Mouse (Mus musculus): ENCODE measurements around the gene Rnf128. TPM values are rescaled to one million over a fixed set of nuclear protein-coding genes. Genes with fewer than 3 reads are reported as not detected.
"Not testable (repeated sequence)": the region's sequence is repeated elsewhere in the genome, so short reads cannot be mapped to it uniquely, and the experiment has no call there.

The Rnf128 gene
- polyA plus RNA-seq, 1 experiment from 2014 or later = 3.6 TPM

DNA sequence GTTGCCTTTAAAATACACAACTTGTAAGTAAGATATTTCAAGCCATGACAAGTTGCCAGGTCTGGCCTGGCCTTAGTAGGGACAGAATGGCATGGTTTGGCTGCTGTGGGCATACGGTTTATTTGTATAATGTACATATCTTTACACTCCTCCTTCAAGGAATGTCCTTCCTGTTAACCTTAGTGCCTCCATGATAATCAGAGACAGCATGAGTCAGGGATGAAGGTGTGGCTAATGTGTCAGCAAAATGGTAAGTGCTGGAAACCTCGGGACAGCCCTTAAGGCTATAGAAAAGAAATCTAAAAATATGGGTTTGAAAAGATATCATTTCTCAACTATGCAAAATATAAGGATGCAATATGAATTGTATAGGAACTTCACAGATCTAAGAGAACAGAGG is 23.6 kb downstream of the Rnf128 start:
- not testable (repeated sequence) for ATAC-seq (ENCODE audit: low FRiP score, low TSS enrichment); H3K4me1 ChIP-seq (ENCODE audit: control insufficient read depth, insufficient read depth, low read length); H3K27me3 ChIP-seq (ENCODE audit: control insufficient read depth, insufficient read depth, low read length); H3K4me2 ChIP-seq (ENCODE audit: low read length); H3K9me3 ChIP-seq (ENCODE audit: control insufficient read depth, low read length); H3K9ac ChIP-seq (replicated peaks; ENCODE audit: low read length); H3K4me3 ChIP-seq (replicated peaks; ENCODE audit: low read depth, low read length); DNase-seq; H3K27ac ChIP-seq (replicated peaks; ENCODE audit: low read depth, low read length); H3K36me3 ChIP-seq (ENCODE audit: control insufficient read depth, insufficient read depth, low read length)
- 72% methylated on average over 2 of the region's 2 CpGs for WGBS

DNA sequence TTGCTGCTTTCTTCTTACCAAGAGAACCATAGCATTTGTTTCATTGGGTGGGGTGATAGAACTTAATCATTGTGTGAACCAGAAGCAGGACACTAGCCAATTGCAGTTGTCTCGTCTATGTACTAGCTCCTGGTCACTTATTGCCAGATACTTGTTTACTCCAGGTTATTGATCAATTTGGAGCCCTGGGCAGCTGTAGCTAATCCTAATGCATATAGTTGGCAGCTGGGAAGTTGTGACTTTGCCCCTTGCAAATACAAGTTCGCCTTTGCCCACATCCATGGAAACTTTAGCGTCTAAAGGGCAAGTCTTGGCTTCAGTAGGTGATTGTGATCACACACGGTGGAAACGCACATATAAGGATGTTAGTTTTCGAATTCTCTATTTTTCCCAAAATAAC is 33.3 kb downstream of the Rnf128 start:
- 84% methylated on average over 6 of the region's 6 CpGs for whole genome bisulfite sequencing
- ATAC-seq (ENCODE audit: low FRiP score, low TSS enrichment) = no peak

DNA sequence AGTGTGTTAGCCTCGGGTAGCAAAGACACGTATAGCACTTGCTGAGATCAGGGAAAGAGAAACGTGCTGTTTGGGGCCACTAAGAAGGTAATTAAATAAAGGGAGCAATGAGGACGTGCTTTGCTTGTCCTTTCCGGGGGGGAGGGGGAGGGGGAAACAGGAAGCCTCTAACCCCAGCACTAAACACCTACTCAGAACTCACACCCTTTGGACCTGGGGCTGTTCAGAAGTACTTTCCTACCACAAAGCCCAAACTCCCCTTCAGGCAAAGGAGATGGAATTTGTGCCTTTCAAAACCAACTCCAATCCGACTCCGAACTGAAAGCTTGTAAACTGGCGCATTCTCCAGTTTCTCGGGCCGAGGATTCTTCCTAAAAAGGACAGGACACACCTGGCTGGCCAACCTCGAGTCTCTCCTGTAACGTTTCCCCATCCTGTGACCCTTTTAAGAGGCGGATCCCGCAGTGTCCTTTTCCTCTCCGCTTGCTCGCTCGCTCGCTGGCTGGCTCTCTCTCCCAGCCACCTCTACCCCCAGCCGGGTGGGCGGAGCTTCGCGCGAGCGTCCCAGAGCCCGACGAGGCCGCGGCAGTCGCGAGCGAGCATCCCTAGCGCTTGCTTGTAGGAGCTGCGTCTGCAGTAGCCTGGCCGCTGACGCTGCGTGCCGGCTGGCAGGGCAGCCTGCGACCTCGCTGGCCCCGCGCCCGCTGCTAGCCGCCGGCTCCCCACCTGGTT is 47.1 kb downstream of the Rnf128 start:
- no peaks in the 10 kb centered on the region for H3K9me3 ChIP-seq (ENCODE audit: control insufficient read depth, low read length)

More for the DNA sequence above, 33.3 kb downstream of the Rnf128 start:
- no peaks in the 10 kb centered on the region for H3K4me1 ChIP-seq (ENCODE audit: control insufficient read depth, insufficient read depth, low read length)
- no peaks in the 10 kb centered on the region for H3K36me3 ChIP-seq (ENCODE audit: control insufficient read depth, insufficient read depth, low read length)
- H3K4me3 ChIP-seq (replicated peaks; ENCODE audit: low read depth, low read length) = no peak overlapping the region
- no peaks in the 10 kb centered on the region; the same call in 1 of the 2 replicates for H3K27me3 ChIP-seq (ENCODE audit: control insufficient read depth, insufficient read depth, low read length)
- H3K9ac ChIP-seq (replicated peaks; ENCODE audit: low read length) = no peak overlapping the region
- H3K9me3 ChIP-seq (ENCODE audit: control insufficient read depth, low read length) = no peaks in the 10 kb centered on the region
- no peak overlapping the region for H3K4me2 ChIP-seq (ENCODE audit: low read length)
- no peak for DNase-seq
- H3K27ac ChIP-seq (replicated peaks; ENCODE audit: low read depth, low read length) = no peak overlapping the region

DNA sequence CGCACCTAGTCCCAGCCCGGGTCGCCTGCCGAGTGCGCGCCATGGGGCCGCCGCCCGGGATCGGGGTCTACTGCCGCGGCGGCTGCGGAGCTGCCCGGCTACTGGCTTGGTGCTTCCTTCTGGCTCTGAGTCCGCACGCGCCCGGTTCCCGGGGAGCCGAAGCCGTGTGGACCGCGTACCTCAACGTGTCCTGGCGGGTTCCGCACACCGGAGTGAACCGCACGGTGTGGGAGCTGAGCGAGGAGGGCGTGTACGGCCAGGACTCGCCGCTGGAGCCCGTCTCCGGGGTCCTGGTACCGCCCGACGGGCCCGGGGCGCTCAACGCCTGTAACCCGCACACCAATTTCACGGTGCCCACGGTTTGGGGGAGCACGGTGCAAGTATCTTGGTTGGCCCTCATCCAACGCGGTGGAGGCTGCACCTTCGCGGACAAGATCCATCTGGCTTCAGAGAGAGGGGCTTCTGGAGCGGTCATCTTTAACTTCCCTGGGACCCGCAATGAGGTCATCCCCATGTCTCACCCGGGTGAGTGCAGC is 47.7 kb downstream of the Rnf128 start:
- Histone ChIP-seq H3K36me3 (ENCODE audit: control insufficient read depth, insufficient read depth, low read length) (no peaks in the 10 kb centered on the region), H3K4me2 (ENCODE audit: low read length) (peak overlapping the region; percentile 68), H3K4me1 (ENCODE audit: control insufficient read depth, insufficient read depth, low read length) (no peaks in the 10 kb centered on the region), H3K27me3 (ENCODE audit: control insufficient read depth, insufficient read depth, low read length) (peaks cover 7% of the 10 kb centered on the region; the same call in 1 of the 2 replicates), H3K27ac (replicated peaks; ENCODE audit: low read depth, low read length) (peak overlapping the region; percentile 52), H3K9me3 (ENCODE audit: control insufficient read depth, low read length) (no peaks in the 10 kb centered on the region), H3K9ac (replicated peaks; ENCODE audit: low read length) (peak overlapping the region; percentile 66), H3K4me3 (replicated peaks; ENCODE audit: low read depth, low read length) (peak overlapping the region; percentile 51)
- ATAC-seq (ENCODE audit: low FRiP score, low TSS enrichment) (peak; percentile 82), DNase-seq (no peak)
- 27% methylated on average over 54 of the region's 54 CpGs for WGBS

More for the DNA sequence above, 47.1 kb downstream of the Rnf128 start:
- peak; percentile 90 for DNase-seq
- H3K27me3 ChIP-seq (ENCODE audit: control insufficient read depth, insufficient read depth, low read length) = peaks cover 7% of the 10 kb centered on the region; the same call in 1 of the 2 replicates
- peak overlapping the region; percentile 66 for H3K9ac ChIP-seq (replicated peaks; ENCODE audit: low read length)
- ATAC-seq (ENCODE audit: low FRiP score, low TSS enrichment) = peak; percentile 97
- 16% methylated on average over 44 of the region's 44 CpGs for WGBS
- H3K4me3 ChIP-seq (replicated peaks; ENCODE audit: low read depth, low read length) = peak overlapping the region; percentile 51
- peak overlapping the region; percentile 52 for H3K27ac ChIP-seq (replicated peaks; ENCODE audit: low read depth, low read length)
- no peaks in the 10 kb centered on the region for H3K36me3 ChIP-seq (ENCODE audit: control insufficient read depth, insufficient read depth, low read length)
- no peaks in the 10 kb centered on the region for H3K4me1 ChIP-seq (ENCODE audit: control insufficient read depth, insufficient read depth, low read length)
- H3K4me2 ChIP-seq (ENCODE audit: low read length) = peak overlapping the region; percentile 68

DNA sequence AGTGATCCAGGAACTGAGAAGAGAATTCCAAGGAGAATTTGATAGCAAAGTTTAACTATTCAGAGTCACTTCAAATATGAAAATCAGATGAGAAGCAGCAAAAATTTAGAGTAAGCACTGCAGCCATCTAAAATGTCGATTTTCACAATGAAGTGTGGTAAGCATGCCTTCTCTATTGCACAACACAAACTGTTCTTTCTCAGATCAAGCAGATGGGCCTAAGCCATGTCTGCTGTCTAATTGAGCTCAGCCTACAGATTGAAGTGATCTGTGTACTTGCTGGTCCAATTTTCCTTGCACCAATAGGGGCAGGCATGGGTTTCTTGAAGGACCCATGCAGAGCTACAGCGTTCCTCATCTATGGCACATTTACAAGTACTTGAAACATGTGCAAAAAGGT is 51.6 kb downstream of the Rnf128 start:
- H3K9ac ChIP-seq (replicated peaks; ENCODE audit: low read length) = no peak overlapping the region
- 85% methylated on average over 2 of the region's 2 CpGs for WGBS
- no peaks in the 10 kb centered on the region for H3K4me1 ChIP-seq (ENCODE audit: control insufficient read depth, insufficient read depth, low read length)
- H3K4me3 ChIP-seq (replicated peaks; ENCODE audit: low read depth, low read length) = no peak overlapping the region
- no peak overlapping the region for H3K4me2 ChIP-seq (ENCODE audit: low read length)
- H3K36me3 ChIP-seq (ENCODE audit: control insufficient read depth, insufficient read depth, low read length) = no peaks in the 10 kb centered on the region
- H3K27me3 ChIP-seq (ENCODE audit: control insufficient read depth, insufficient read depth, low read length) = peaks cover 7% of the 10 kb centered on the region; the same call in 1 of the 2 replicates
- no peak overlapping the region for H3K27ac ChIP-seq (replicated peaks; ENCODE audit: low read depth, low read length)
- DNase-seq (no peak), ATAC-seq (ENCODE audit: low FRiP score, low TSS enrichment) (no peak)
- no peaks in the 10 kb centered on the region for H3K9me3 ChIP-seq (ENCODE audit: control insufficient read depth, low read length)

DNA sequence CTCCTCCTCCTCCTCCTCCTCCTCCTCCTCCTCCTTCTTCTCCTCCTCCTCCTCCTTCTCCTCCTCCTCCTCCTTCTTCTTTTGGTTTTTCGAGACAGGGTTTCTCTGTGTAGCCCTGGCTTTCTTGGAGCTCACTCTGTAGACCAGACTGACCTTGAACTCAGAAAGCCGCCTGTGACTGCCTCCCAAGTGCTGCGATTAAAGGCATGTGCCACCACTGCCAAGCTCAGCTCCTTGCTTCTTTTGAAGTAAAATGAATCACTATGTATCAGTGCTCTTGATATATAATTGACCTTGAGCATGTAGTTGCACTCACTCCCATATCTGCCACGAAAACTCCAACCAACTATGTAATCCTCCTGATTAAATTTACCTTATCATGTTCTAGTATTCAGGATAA is 59.0 kb downstream of the Rnf128 start:
- H3K9ac ChIP-seq (replicated peaks; ENCODE audit: low read length) = no peak overlapping the region
- no peaks in the 10 kb centered on the region for H3K36me3 ChIP-seq (ENCODE audit: control insufficient read depth, insufficient read depth, low read length)
- H3K27me3 ChIP-seq (ENCODE audit: control insufficient read depth, insufficient read depth, low read length) = no peaks in the 10 kb centered on the region
- H3K9me3 ChIP-seq (ENCODE audit: control insufficient read depth, low read length) = no peaks in the 10 kb centered on the region
- ATAC-seq (ENCODE audit: low FRiP score, low TSS enrichment) (no peak), DNase-seq (no peak)
- H3K4me1 ChIP-seq (ENCODE audit: control insufficient read depth, insufficient read depth, low read length) = no peaks in the 10 kb centered on the region
- H3K27ac ChIP-seq (replicated peaks; ENCODE audit: low read depth, low read length) = no peak overlapping the region
- no peak overlapping the region for H3K4me3 ChIP-seq (replicated peaks; ENCODE audit: low read depth, low read length)
- 88% methylated on average over 3 of the region's 4 CpGs for WGBS
- H3K4me2 ChIP-seq (ENCODE audit: low read length) = no peak overlapping the region

DNA sequence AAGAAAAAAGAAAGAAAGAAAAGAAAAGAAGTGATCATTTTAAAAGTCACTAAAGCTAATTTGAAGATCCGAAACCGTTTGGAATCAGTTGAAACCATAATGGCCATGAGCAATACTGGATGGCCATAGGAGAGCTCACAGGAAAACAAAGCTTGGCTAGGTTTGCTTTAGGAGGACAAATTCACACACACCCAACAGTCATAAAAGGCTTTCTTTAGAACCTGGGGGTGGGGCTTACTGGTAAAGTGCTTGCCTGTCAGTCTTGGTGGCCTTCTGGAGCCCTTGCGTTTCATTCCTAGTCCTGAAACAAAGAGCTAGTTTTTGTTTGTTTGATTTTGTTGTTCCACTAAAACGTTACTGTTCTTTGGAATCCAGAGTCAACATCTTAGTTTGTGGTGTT is 71.6 kb downstream of the Rnf128 start:
- no peak overlapping the region for H3K27ac ChIP-seq (replicated peaks; ENCODE audit: low read depth, low read length)
- no peaks in the 10 kb centered on the region for H3K4me1 ChIP-seq (ENCODE audit: control insufficient read depth, insufficient read depth, low read length)
- no peak for DNase-seq
- no peak for ATAC-seq (ENCODE audit: low FRiP score, low TSS enrichment)
- WGBS = 79% methylated on average over 4 of the region's 4 CpGs
- H3K9ac ChIP-seq (replicated peaks; ENCODE audit: low read length) = no peak overlapping the region
- no peaks in the 10 kb centered on the region for H3K36me3 ChIP-seq (ENCODE audit: control insufficient read depth, insufficient read depth, low read length)
- no peaks in the 10 kb centered on the region for H3K9me3 ChIP-seq (ENCODE audit: control insufficient read depth, low read length)
- no peak overlapping the region for H3K4me3 ChIP-seq (replicated peaks; ENCODE audit: low read depth, low read length)
- H3K4me2 ChIP-seq (ENCODE audit: low read length) = no peak overlapping the region
- H3K27me3 ChIP-seq (ENCODE audit: control insufficient read depth, insufficient read depth, low read length) = no peaks in the 10 kb centered on the region

DNA sequence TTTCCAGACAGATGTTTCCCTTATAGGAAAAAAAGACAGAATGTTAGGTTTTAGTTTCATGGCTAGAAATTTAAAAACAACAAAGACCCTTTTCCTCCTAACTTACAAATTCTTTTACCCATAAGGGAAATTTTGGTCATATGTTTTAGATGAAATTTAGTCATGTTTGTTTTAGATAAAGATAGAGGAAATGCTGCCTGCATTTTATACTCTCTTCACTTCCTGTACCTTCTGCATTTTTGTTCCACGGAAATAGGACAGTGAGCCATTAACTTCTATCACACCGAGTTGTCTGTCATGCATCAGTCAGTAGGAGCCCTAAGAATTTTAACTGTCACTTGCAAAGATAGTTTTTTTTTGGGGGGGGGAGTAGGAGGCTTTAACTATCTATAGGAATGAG is 76.6 kb downstream of the Rnf128 start:
- ATAC-seq (ENCODE audit: low FRiP score, low TSS enrichment) (no peak), DNase-seq (no peak)
- 87% methylated on average over 2 of the region's 2 CpGs for WGBS
- Histone ChIP-seq H3K4me2 (ENCODE audit: low read length) (no peak overlapping the region), H3K27ac (replicated peaks; ENCODE audit: low read depth, low read length) (no peak overlapping the region), H3K9me3 (ENCODE audit: control insufficient read depth, low read length) (no peaks in the 10 kb centered on the region), H3K27me3 (ENCODE audit: control insufficient read depth, insufficient read depth, low read length) (no peaks in the 10 kb centered on the region), H3K36me3 (ENCODE audit: control insufficient read depth, insufficient read depth, low read length) (no peaks in the 10 kb centered on the region), H3K4me3 (replicated peaks; ENCODE audit: low read depth, low read length) (no peak overlapping the region), H3K4me1 (ENCODE audit: control insufficient read depth, insufficient read depth, low read length) (no peaks in the 10 kb centered on the region), H3K9ac (replicated peaks; ENCODE audit: low read length) (no peak overlapping the region)

DNA sequence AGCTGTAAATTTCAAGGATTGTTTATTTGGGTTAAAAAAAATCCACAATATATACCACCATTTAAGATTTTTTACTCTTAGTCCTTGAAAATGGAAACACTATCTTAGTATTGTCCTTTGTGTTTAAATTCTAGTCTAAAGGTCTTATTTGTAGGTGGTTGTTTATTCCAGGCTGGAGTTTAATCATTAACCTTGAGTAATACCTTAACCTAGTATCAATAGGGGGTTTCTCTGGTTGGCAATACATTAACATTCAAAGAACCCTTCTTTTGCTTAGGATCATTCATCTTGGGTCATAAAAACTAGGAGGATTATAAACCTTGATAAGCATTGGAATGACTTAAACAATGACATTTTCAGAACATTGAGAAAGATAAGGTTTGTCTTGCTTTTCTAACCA is 77.3 kb downstream of the Rnf128 start:
- Histone ChIP-seq H3K4me1 (ENCODE audit: control insufficient read depth, insufficient read depth, low read length) (no peaks in the 10 kb centered on the region), H3K4me2 (ENCODE audit: low read length) (no peak overlapping the region), H3K4me3 (replicated peaks; ENCODE audit: low read depth, low read length) (no peak overlapping the region)

More for the DNA sequence above, 77.3 kb downstream of the Rnf128 start:
- ATAC-seq (ENCODE audit: low FRiP score, low TSS enrichment) (no peak), DNase-seq (no peak)
- no peaks in the 10 kb centered on the region for H3K27me3 ChIP-seq (ENCODE audit: control insufficient read depth, insufficient read depth, low read length)
- H3K9me3 ChIP-seq (ENCODE audit: control insufficient read depth, low read length) = no peaks in the 10 kb centered on the region
- H3K36me3 ChIP-seq (ENCODE audit: control insufficient read depth, insufficient read depth, low read length) = no peaks in the 10 kb centered on the region
- no peak overlapping the region for H3K9ac ChIP-seq (replicated peaks; ENCODE audit: low read length)
- H3K27ac ChIP-seq (replicated peaks; ENCODE audit: low read depth, low read length) = no peak overlapping the region
